Mouse (Mus musculus) stomach, embryonic 14.5 days (tissue): ENCODE measurements around the gene Crispld2. TPM values are rescaled to one million over a fixed set of nuclear protein-coding genes. Genes with fewer than 3 reads are reported as not detected.
A peak's percentile ranks its signal among the peaks of the same experiment; 100 is the strongest.

Experiments
- ATAC-seq: fragments of 200-750 bp; cut with Nextera tagmentation; 2 replicates; pipeline ENCODE4 v1.8.0; 2017; ENCODE audit warnings: low read depth, moderate TSS enrichment; ENCODE audit not compliant: insufficient number of reproducible peaks, insufficient read depth, low FRiP score
- H3K27ac ChIP-seq: fragments of 300-500 bp; sonication (generic); 2 replicates; pipeline ENCODE4 v1.5.1; 2014; ENCODE audit warnings: mild to moderate bottlenecking, low read length, moderate library complexity, mixed read lengths
- H3K27me3 ChIP-seq: fragments of 300-500 bp; sonication (generic); 2 replicates; pipeline ENCODE4 v1.6.1; 2014; ENCODE audit warnings: low read length, control low read depth, mixed read lengths; ENCODE audit not compliant: control insufficient read depth, insufficient read depth
- H3K36me3 ChIP-seq: fragments of 300-500 bp; sonication (generic); 2 replicates; pipeline ENCODE4 v1.6.1; 2014; ENCODE audit warnings: mild to moderate bottlenecking, control low read depth, low read length, moderate library complexity, mixed read lengths; ENCODE audit not compliant: control insufficient read depth, insufficient read depth
- H3K4me1 ChIP-seq: fragments of 300-500 bp; sonication (generic); 2 replicates; pipeline ENCODE4 v1.6.1; 2014; ENCODE audit warnings: low read length, control low read depth, mixed read lengths; ENCODE audit not compliant: control insufficient read depth, insufficient read depth
- H3K4me2 ChIP-seq: fragments of 300-500 bp; sonication (generic); replicated peaks from 2 replicates; pipeline ENCODE4 v1.6.1; 2014; ENCODE audit warnings: low read depth, low read length, control low read depth
- H3K4me3 ChIP-seq: fragments of 300-500 bp; sonication (generic); 2 replicates; pipeline ENCODE4 v1.5.1; 2014; ENCODE audit warnings: low read depth, low read length, control low read depth
- H3K9ac ChIP-seq: fragments of 300-500 bp; sonication (generic); replicated peaks from 2 replicates; pipeline ENCODE4 v1.6.1; 2014; ENCODE audit warnings: low read depth, mild to moderate bottlenecking, control low read depth, low read length, moderate library complexity, mixed read lengths
- H3K9me3 ChIP-seq: fragments of 300-500 bp; sonication (generic); 2 replicates; pipeline ENCODE4 v1.6.1; 2016; ENCODE audit warnings: low read depth, low read length, control low read depth; ENCODE audit not compliant: control insufficient read depth
- WGBS: fragments of 180-500 bp; shearing (Covaris S2); extraction: QIAGEN DNeasy Blood & Tissue Kit; methylation state at CpG from one replicate; pipeline ENCODE4 v1.1.7; 2014; 5-methylcytosine and 5-hydroxymethylcytosine counted together
- polyA plus RNA-seq: library from polyadenylated mRNA; unstranded; fragments of >200 nt; fragmentation: Nextera tagmentation; extraction: Ambion mirVana; gene quantifications from 2 replicates; pipeline ENCODE4 v1.2.1, GENCODE M21; 2014

The Crispld2 gene
- polyA plus RNA-seq: 28.0 and 29.1 TPM in 2 replicates

DNA sequence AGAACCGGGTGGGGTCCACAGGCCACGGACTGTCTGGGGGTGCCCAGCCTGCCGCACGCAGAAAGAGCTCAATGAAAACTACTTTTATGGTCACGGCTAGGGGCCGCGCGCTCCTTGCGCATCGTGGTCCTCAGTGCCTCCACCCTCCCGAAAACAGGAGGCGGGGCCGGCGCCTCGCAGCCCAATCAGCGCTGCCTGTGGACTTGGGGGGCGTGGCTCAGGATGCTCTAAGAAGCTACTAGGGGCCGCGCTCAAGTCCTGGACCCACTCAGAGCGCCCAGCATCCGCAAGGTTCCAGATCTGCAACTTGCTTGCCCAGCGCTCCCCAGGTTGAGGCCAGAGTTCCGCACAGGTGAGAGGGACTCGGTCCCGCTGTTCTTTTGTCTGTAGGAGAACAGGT lies at the start of gene Crispld2:
Crispld2 (plus strand) TSS at position 190 of the 400 bp plus-strand sequence.
- Histone ChIP-seq H3K4me1 (peaks cover 14% of the 10 kb centered on the region; the same call in 1 of the 2 replicates), H3K9ac (0 out of 2 replicates have a peak within 1 kb of the TSS, but pooled peaks have one; percentile 21), H3K4me3 (peak within 1 kb of the TSS; percentile 29), H3K4me2 (peak within 1 kb of the TSS; percentile 39), H3K36me3 (no peaks in the 10 kb centered on the region), H3K9me3 (no peaks in the 10 kb centered on the region), H3K27ac (no peak within 1 kb of the TSS; the same call in 1 of the 2 replicates), H3K27me3 (0 out of 2 replicates have a peak, but pooled peaks cover 5% of the 10 kb centered on the region)
- under 1% methylated on average over 25 of the region's 25 CpGs for WGBS
- peak; percentile 91 for ATAC-seq

DNA sequence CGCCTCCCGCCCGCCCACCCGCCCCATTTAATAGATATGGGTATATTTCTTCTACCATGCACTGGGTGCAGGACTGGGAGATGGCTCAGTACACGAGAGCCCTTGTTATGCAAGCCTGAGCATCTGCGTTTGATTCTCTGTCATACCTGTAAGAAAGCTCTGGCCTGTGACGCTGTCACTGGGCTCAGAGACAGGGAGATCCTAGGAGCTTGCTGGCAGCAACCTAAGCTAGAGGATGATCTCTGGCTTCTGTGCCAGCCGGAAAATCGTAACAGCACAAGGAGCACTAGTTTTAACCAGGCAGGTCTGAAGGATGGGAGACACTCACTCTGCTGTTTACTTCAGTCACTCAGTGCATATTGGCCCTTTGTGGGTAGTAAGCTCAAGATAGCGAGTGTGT lies 48.6 kb upstream of the Crispld2 start:
- no peak overlapping the region for H3K4me2 ChIP-seq
- no peak overlapping the region for H3K27ac ChIP-seq
- no peaks in the 10 kb centered on the region for H3K4me1 ChIP-seq
- no peaks in the 10 kb centered on the region for H3K9me3 ChIP-seq
- H3K36me3 ChIP-seq: peaks cover 65% of the 10 kb centered on the region
- H3K9ac ChIP-seq: no peak overlapping the region
- ATAC-seq: no peak
- WGBS: 89% methylated on average over 10 of the region's 10 CpGs
- no peaks in the 10 kb centered on the region for H3K27me3 ChIP-seq
- no peak overlapping the region for H3K4me3 ChIP-seq

DNA sequence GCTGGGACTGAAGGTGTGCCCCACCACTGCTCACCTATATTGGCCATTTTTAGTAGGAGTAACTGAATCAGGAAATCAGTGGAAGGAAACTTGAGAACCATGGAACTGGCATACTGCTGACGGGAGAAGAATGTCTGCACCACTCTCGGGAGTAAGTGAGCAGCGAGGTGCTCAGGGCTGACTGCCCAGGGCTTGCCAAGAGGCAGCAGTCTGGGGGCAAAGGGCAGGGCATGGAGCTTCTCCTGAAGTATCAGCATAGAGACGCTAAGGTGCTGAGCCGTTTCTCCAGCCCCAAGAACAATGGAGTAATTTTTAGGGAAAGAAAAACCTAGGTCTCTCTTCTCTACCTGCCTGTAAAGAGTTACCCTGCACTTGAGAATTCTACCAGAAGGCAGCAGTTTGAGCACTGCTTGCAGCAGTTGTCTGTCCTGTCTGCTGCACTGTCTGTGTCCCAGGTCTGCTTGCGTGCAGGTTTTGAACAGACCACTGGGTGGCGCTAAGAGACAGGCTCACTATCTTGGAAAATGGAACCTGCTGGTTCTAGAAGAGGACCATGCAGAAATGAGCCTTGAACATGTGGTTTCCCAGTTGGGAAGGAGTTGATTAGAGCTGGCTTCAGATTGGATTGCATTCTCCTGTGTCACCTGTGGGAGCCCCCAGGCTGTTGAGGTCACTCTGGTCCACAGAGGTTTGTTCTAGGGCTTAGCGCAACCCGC lies 48.0 kb upstream of the Crispld2 start:
- Histone ChIP-seq H3K9me3 (no peaks in the 10 kb centered on the region), H3K4me1 (no peaks in the 10 kb centered on the region), H3K27me3 (no peaks in the 10 kb centered on the region), H3K4me3 (no peak overlapping the region), H3K36me3 (peaks cover 70% of the 10 kb centered on the region), H3K9ac (no peak overlapping the region), H3K4me2 (no peak overlapping the region), H3K27ac (no peak overlapping the region)
- 60% methylated on average over 9 of the region's 9 CpGs for WGBS
- ATAC-seq: peak; percentile 71; the same call in 1 of the 2 replicates

DNA sequence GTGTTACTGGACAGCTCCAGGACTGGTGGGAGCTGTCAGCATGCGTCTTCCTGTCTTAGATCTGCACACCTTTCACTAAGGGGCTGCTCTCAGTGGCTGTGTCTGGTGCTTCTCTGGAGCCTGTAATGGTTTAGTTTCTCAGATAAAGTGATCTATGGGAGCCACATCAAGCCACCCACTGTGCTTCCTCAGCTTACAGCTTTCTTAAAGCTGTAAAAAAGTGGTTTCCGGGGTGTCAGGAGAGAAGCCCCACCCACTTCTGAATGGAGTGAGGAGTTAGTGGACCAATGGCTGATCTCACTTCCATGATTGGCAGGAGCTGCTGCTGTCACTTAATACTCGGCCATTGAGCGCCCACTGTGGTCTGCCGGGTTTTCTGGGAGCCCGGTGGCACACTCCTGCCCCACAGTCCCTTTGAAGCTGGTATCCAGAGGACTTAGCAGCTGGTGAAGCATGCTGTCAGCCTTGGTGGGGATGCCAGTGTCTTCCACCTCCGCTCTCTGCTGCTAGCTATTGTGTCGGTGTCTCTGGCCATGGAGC lies 45.8 kb upstream of the Crispld2 start:
- H3K36me3 ChIP-seq: peaks cover 69% of the 10 kb centered on the region
- H3K4me2 ChIP-seq: no peak overlapping the region
- 78% methylated on average over 8 of the region's 8 CpGs for WGBS
- no peak overlapping the region for H3K27ac ChIP-seq
- no peaks in the 10 kb centered on the region for H3K27me3 ChIP-seq
- H3K9ac ChIP-seq: no peak overlapping the region
- H3K4me3 ChIP-seq: no peak overlapping the region
- H3K4me1 ChIP-seq: no peaks in the 10 kb centered on the region
- H3K9me3 ChIP-seq: no peaks in the 10 kb centered on the region
- ATAC-seq: no peak

DNA sequence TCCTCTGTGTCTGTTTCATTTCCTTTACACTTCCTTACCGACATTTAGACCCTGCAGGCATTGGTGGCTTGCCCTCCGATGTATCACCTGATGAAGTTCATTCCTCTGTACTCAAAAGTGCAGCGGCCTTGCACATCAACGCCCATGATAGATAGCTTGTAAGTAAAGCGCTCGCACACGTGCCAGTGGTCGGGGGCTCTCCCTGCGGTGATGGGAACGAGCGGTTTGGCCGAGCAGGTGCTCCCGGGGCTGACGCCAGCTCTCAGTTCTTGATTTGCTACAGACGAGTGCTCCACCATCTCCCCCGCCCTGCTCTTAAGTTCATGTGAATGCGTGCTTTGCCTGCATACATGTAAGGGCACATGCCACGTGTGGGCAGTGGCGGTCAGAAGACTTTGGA lies 44.6 kb upstream of the Crispld2 start:
- 73% methylated on average over 19 of the region's 19 CpGs for WGBS
- Histone ChIP-seq H3K4me2 (no peak overlapping the region), H3K27ac (no peak overlapping the region), H3K4me3 (no peak overlapping the region), H3K4me1 (no peaks in the 10 kb centered on the region), H3K27me3 (no peaks in the 10 kb centered on the region), H3K36me3 (peaks cover 71% of the 10 kb centered on the region), H3K9me3 (no peaks in the 10 kb centered on the region), H3K9ac (no peak overlapping the region)
- ATAC-seq: no peak

DNA sequence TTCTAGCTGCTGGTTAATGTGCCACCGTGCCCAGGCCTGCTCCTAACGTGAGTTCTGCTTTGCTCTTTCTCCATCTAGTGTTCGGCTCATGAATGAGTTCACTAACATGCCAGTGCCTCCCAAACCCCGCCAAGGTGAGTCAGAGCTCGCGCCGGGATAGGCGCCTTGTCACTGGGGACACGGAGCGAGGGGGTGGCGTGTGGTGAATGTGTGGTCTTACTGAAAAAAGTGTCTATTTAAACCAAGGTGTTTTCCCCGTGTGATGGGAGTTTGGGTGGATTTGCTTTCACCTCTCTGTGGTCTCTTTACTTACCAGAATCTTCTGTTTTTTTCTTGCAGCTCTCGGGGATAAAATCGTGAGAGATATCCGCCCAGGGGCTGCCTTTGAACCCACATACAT lies 43.9 kb upstream of the Crispld2 start:
- Histone ChIP-seq H3K27me3 (no peaks in the 10 kb centered on the region), H3K9me3 (no peaks in the 10 kb centered on the region), H3K4me3 (no peak overlapping the region), H3K4me2 (no peak overlapping the region), H3K27ac (no peak overlapping the region), H3K36me3 (peaks cover 71% of the 10 kb centered on the region), H3K9ac (no peak overlapping the region), H3K4me1 (no peaks in the 10 kb centered on the region)
- WGBS: 86% methylated on average over 15 of the region's 15 CpGs
- ATAC-seq: no peak

DNA sequence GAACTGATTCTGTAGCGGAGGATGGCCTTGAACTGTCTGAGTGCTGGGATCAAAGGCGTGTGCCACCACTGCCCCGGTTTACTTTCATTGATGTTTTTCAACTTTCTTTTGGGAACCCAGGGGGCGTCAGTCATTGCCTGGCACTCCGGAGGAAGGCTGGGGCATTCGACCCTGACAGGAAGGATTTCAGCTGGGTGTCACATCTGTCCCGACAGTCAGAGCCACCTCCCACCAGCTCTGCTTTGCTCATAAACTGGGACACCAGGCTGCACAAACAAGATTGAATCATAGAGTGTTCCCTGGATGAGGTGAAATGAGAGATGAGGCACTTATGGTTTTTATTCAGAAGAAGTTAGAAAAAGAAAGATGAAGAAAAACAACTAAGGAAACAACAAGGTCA lies 40.0 kb upstream of the Crispld2 start:
- no peaks in the 10 kb centered on the region for H3K4me1 ChIP-seq

DNA sequence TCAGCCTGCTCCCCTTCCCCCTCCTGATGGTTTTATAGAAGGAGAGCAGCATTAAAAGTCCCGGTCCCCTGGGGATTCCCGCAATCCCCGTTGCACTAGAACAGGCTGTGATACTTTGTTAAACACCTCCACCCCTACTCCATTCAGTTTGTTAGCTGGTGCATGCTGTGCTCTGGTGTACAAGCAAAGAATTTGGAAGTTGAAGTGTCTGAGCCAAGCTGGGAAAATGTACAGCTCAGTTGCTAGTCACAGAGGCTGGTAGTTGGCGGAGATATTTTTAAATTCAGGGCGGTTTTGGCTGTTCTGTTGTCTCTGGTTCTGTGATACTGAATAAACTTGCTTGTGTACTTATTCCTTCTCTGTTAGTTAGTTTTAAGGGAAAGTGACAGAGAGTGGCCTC lies 39.5 kb upstream of the Crispld2 start:
- no peaks in the 10 kb centered on the region for H3K4me1 ChIP-seq
- ATAC-seq: no peak
- WGBS: 92% methylated on average over 5 of the region's 5 CpGs
- peaks cover 87% of the 10 kb centered on the region for H3K36me3 ChIP-seq
- H3K4me2 ChIP-seq: no peak overlapping the region
- no peak overlapping the region for H3K4me3 ChIP-seq
- H3K27me3 ChIP-seq: no peaks in the 10 kb centered on the region
- H3K27ac ChIP-seq: no peak overlapping the region
- H3K9me3 ChIP-seq: no peaks in the 10 kb centered on the region
- H3K9ac ChIP-seq: no peak overlapping the region

More for the DNA sequence above, 40.0 kb upstream of the Crispld2 start:
- Histone ChIP-seq H3K27ac (no peak overlapping the region), H3K27me3 (no peaks in the 10 kb centered on the region), H3K36me3 (peaks cover 85% of the 10 kb centered on the region), H3K4me3 (no peak overlapping the region), H3K9me3 (no peaks in the 10 kb centered on the region), H3K9ac (no peak overlapping the region), H3K4me2 (no peak overlapping the region)
- 80% methylated on average over 7 of the region's 7 CpGs for WGBS
- ATAC-seq: no peak
